Mouse (Mus musculus): ENCODE results near the gene Heatr4.
"Not testable (repeated sequence)": the region's sequence is repeated elsewhere in the genome, so short reads cannot be mapped to it uniquely, and the experiment has no call there.

The Heatr4 gene

GRCm38 (mm10) chr12:83938592-83938991, 46.1 kb downstream of the Heatr4 start:
- not testable (repeated sequence) for DNase-seq (ENCODE audit: low read depth)

- DNase-seq (ENCODE audit: low read depth), result peak; percentile 28
Observed at GRCm38 (mm10) chr12:83937600-83937999, 47.1 kb downstream of the Heatr4 start.

- DNase-seq (ENCODE audit: low read depth), result no peak
Observed at GRCm38 (mm10) chr12:83929186-83929804, 55.4 kb downstream of the Heatr4 start.

GRCm38 (mm10) chr12:83927747-83928146, 56.9 kb downstream of the Heatr4 start:
- DNase-seq (ENCODE audit: low read depth), result peak; percentile 24

GRCm38 (mm10) chr12:83926061-83926460, 58.6 kb downstream of the Heatr4 start:
- DNase-seq (ENCODE audit: low read depth), result peak; percentile 43

GRCm38 (mm10) chr12:83925160-83925703, 59.4 kb downstream of the Heatr4 start:
- no peak for DNase-seq (ENCODE audit: low read depth)

GRCm38 (mm10) chr12:83924332-83924731, 60.3 kb downstream of the Heatr4 start:
- DNase-seq (ENCODE audit: low read depth), result no peak

- DNase-seq (ENCODE audit: low read depth), result no peak
Observed at GRCm38 (mm10) chr12:83923486-83923859, 61.2 kb downstream of the Heatr4 start.

GRCm38 (mm10) chr12:83922724-83923485, 61.7 kb downstream of the Heatr4 start:
- peak; percentile 9 for DNase-seq (ENCODE audit: low read depth)

- peak; percentile 99 for DNase-seq (ENCODE audit: low read depth)
Observed at GRCm38 (mm10) chr12:83921535-83922381, 62.9 kb downstream of the Heatr4 start, which contains the start of gene Numb. Numb (minus strand) TSS chr12:83921934.

GRCm38 (mm10) chr12:83920721-83921441, 63.8 kb downstream of the Heatr4 start:
- DNase-seq (ENCODE audit: low read depth), result peak; percentile 10

GRCm38 (mm10) chr12:83916884-83917283, 67.8 kb downstream of the Heatr4 start:
- no peak for DNase-seq (ENCODE audit: low read depth)

- no peak for DNase-seq (ENCODE audit: low read depth)
Observed at GRCm38 (mm10) chr12:83914797-83915196, 69.9 kb downstream of the Heatr4 start.

- DNase-seq (ENCODE audit: low read depth), result no peak
Observed at GRCm38 (mm10) chr12:83914202-83914740, 70.4 kb downstream of the Heatr4 start.

GRCm38 (mm10) chr12:83910451-83910850, 74.2 kb downstream of the Heatr4 start:
- DNase-seq (ENCODE audit: low read depth), result no peak

Measured in NIH3T3 (cell line).